Mouse (Mus musculus): ENCODE data around the gene Tsen15.
A peak's percentile ranks its signal among the peaks of the same experiment; 100 is the strongest.

Gene Tsen15

GRCm38 (mm10) chr1:152414451-152414850, 28.0 kb upstream of the Tsen15 start:
- Histone ChIP-seq H3K27me3 (ENCODE audit: insufficient read depth, low read length) (no peaks in the 10 kb centered on the region; the same call in 1 of the 2 replicates), H3K36me3 (ENCODE audit: insufficient read depth, low read length) (no peaks in the 10 kb centered on the region), H3K4me3 (replicated peaks; ENCODE audit: low read length) (no peak overlapping the region), H3K4me1 (replicated peaks; ENCODE audit: low read depth, low read length) (0 out of 2 replicates have a peak, but pooled peaks cover 4% of the 10 kb centered on the region), H3K9me3 (ENCODE audit: low read length) (peaks cover 34% of the 10 kb centered on the region)
- TF ChIP-seq POU5F1 (IDR thresholded peaks at IDR 0.05; ENCODE audit: borderline replicate concordance, low read length) (no peak), NANOG (IDR thresholded peaks at IDR 0.05; ENCODE audit: borderline replicate concordance, low read length) (peak; percentile 55; the same call in 1 of the 2 replicates)

- H3K4me1 ChIP-seq (replicated peaks; ENCODE audit: low read depth, low read length), result 0 out of 2 replicates have a peak, but pooled peaks cover 4% of the 10 kb centered on the region
- no peaks in the 10 kb centered on the region for H3K36me3 ChIP-seq (ENCODE audit: insufficient read depth, low read length)
- peaks cover 34% of the 10 kb centered on the region for H3K9me3 ChIP-seq (ENCODE audit: low read length)
- TF ChIP-seq NANOG (IDR thresholded peaks at IDR 0.05; ENCODE audit: borderline replicate concordance, low read length), result no peak
- TF ChIP-seq CTCF (conservative IDR thresholded peaks at IDR 0.05; ENCODE audit: low read length), result no peak
- no peak for TF ChIP-seq POU5F1 (IDR thresholded peaks at IDR 0.05; ENCODE audit: borderline replicate concordance, low read length)
- no peaks in the 10 kb centered on the region; the same call in 1 of the 2 replicates for H3K27me3 ChIP-seq (ENCODE audit: insufficient read depth, low read length)
- H3K4me3 ChIP-seq (replicated peaks; ENCODE audit: low read length), result no peak overlapping the region
Measured at GRCm38 (mm10) chr1:152413961-152414360, 27.5 kb upstream of the Tsen15 start.

GRCm38 (mm10) chr1:152413116-152413515, 26.6 kb upstream of the Tsen15 start:
- no peaks in the 10 kb centered on the region for H3K36me3 ChIP-seq (ENCODE audit: insufficient read depth, low read length)
- no peak overlapping the region for H3K4me3 ChIP-seq (replicated peaks; ENCODE audit: low read length)
- no peaks in the 10 kb centered on the region; the same call in 1 of the 2 replicates for H3K27me3 ChIP-seq (ENCODE audit: insufficient read depth, low read length)
- 0 out of 2 replicates have a peak, but pooled peaks cover 4% of the 10 kb centered on the region for H3K4me1 ChIP-seq (replicated peaks; ENCODE audit: low read depth, low read length)
- peaks cover 34% of the 10 kb centered on the region for H3K9me3 ChIP-seq (ENCODE audit: low read length)
- TF ChIP-seq NANOG (IDR thresholded peaks at IDR 0.05; ENCODE audit: borderline replicate concordance, low read length), result no peak
- TF ChIP-seq POU5F1 (IDR thresholded peaks at IDR 0.05; ENCODE audit: borderline replicate concordance, low read length), result no peak
- TF ChIP-seq CTCF (conservative IDR thresholded peaks at IDR 0.05; ENCODE audit: low read length), result no peak

- H3K27me3 ChIP-seq (ENCODE audit: insufficient read depth, low read length), result peaks cover 16% of the 10 kb centered on the region
Measured at GRCm38 (mm10) chr1:152410657-152411056, 24.2 kb upstream of the Tsen15 start.

GRCm38 (mm10) chr1:152409356-152409755, 22.9 kb upstream of the Tsen15 start:
- no peaks in the 10 kb centered on the region for H3K36me3 ChIP-seq (ENCODE audit: insufficient read depth, low read length)
- TF ChIP-seq NANOG (IDR thresholded peaks at IDR 0.05; ENCODE audit: borderline replicate concordance, low read length), result no peak
- no peak for TF ChIP-seq POU5F1 (IDR thresholded peaks at IDR 0.05; ENCODE audit: borderline replicate concordance, low read length)
- TF ChIP-seq CTCF (conservative IDR thresholded peaks at IDR 0.05; ENCODE audit: low read length), result no peak
- peaks cover 26% of the 10 kb centered on the region for H3K9me3 ChIP-seq (ENCODE audit: low read length)
- H3K4me1 ChIP-seq (replicated peaks; ENCODE audit: low read depth, low read length), result peaks cover 9% of the 10 kb centered on the region
- peaks cover 17% of the 10 kb centered on the region for H3K27me3 ChIP-seq (ENCODE audit: insufficient read depth, low read length)
- H3K4me3 ChIP-seq (replicated peaks; ENCODE audit: low read length), result no peak overlapping the region

More at GRCm38 (mm10) chr1:152410657-152411056, 24.2 kb upstream of the Tsen15 start:
- Histone ChIP-seq H3K36me3 (ENCODE audit: insufficient read depth, low read length) (no peaks in the 10 kb centered on the region), H3K9me3 (ENCODE audit: low read length) (peaks cover 34% of the 10 kb centered on the region), H3K4me1 (replicated peaks; ENCODE audit: low read depth, low read length) (peaks cover 12% of the 10 kb centered on the region), H3K4me3 (replicated peaks; ENCODE audit: low read length) (no peak overlapping the region)
- TF ChIP-seq CTCF (conservative IDR thresholded peaks at IDR 0.05; ENCODE audit: low read length) (no peak), POU5F1 (IDR thresholded peaks at IDR 0.05; ENCODE audit: borderline replicate concordance, low read length) (no peak), NANOG (IDR thresholded peaks at IDR 0.05; ENCODE audit: borderline replicate concordance, low read length) (no peak)

- Histone ChIP-seq H3K9me3 (ENCODE audit: low read length) (peaks cover 5% of the 10 kb centered on the region), H3K27me3 (ENCODE audit: insufficient read depth, low read length) (peaks cover 32% of the 10 kb centered on the region), H3K4me1 (replicated peaks; ENCODE audit: low read depth, low read length) (peaks cover 8% of the 10 kb centered on the region), H3K4me3 (replicated peaks; ENCODE audit: low read length) (peak overlapping the region; percentile 27; the same call in 1 of the 2 replicates), H3K36me3 (ENCODE audit: insufficient read depth, low read length) (no peaks in the 10 kb centered on the region)
- TF ChIP-seq POU5F1 (IDR thresholded peaks at IDR 0.05; ENCODE audit: borderline replicate concordance, low read length), result no peak
- TF ChIP-seq CTCF (conservative IDR thresholded peaks at IDR 0.05; ENCODE audit: low read length), result no peak
- TF ChIP-seq NANOG (IDR thresholded peaks at IDR 0.05; ENCODE audit: borderline replicate concordance, low read length), result no peak
Measured at GRCm38 (mm10) chr1:152407021-152407946, 20.8 kb upstream of the Tsen15 start.

GRCm38 (mm10) chr1:152400556-152401540, 14.4 kb upstream of the Tsen15 start:
- H3K9me3 ChIP-seq (ENCODE audit: low read length), result peaks cover 6% of the 10 kb centered on the region
- H3K36me3 ChIP-seq (ENCODE audit: insufficient read depth, low read length), result no peaks in the 10 kb centered on the region

More at GRCm38 (mm10) chr1:152400556-152401540, 14.4 kb upstream of the Tsen15 start:
- H3K27me3 ChIP-seq (ENCODE audit: insufficient read depth, low read length), result peaks cover 50% of the 10 kb centered on the region
- TF ChIP-seq POU5F1 (IDR thresholded peaks at IDR 0.05; ENCODE audit: borderline replicate concordance, low read length) (no peak), CTCF (conservative IDR thresholded peaks at IDR 0.05; ENCODE audit: low read length) (no peak), NANOG (IDR thresholded peaks at IDR 0.05; ENCODE audit: borderline replicate concordance, low read length) (no peak)
- H3K4me3 ChIP-seq (replicated peaks; ENCODE audit: low read length), result peak overlapping the region; percentile 81
- peaks cover 6% of the 10 kb centered on the region for H3K4me1 ChIP-seq (replicated peaks; ENCODE audit: low read depth, low read length)

All from E14TG2a.4 (cell line).